Mouse (Mus musculus) monocyte, adult 5-6 weeks (primary cell): ENCODE results near the gene Nup62. TPM values are rescaled to one million over a fixed set of nuclear protein-coding genes. Genes with fewer than 3 reads are reported as not detected.

Experiments used
- ATAC-seq: fragments of 153-309, 156-312 bp; replicated peaks from 2 replicates; pipeline ENCODE4 v1.8.0; 2017; ENCODE audit warnings: mild to moderate bottlenecking; ENCODE audit not compliant: low TSS enrichment, insufficient number of reproducible peaks, severe bottlenecking, poor library complexity, low FRiP score
- total RNA-seq: library from RNA; stranded (forward); fragments of 200-1000, 200-491, 200-594 nt; gene quantifications from 3 replicates; pipeline ENCODE4 v1.2.3, GENCODE M21; 2017

Gene Nup62
- total RNA-seq, 1 experiment from 2014 or later = 35.3 TPM

- no peak for ATAC-seq
Observed at GRCm38 (mm10) chr7:44817441-44817840, 1.6 kb downstream of the Nup62 start.

GRCm38 (mm10) chr7:44818164-44818563 lies 2.3 kb downstream of the Nup62 start:
- no peak for ATAC-seq

GRCm38 (mm10) chr7:44818751-44819235 lies 2.9 kb downstream of the Nup62 start:
- ATAC-seq = no peak

GRCm38 (mm10) chr7:44819391-44819790 lies 3.5 kb downstream of the Nup62 start:
- ATAC-seq = no peak

- ATAC-seq = no peak
Observed at GRCm38 (mm10) chr7:44819863-44820262, 4.0 kb downstream of the Nup62 start.

GRCm38 (mm10) chr7:44820525-44820924 lies 4.6 kb downstream of the Nup62 start:
- ATAC-seq = no peak

- no peak for ATAC-seq
Observed at GRCm38 (mm10) chr7:44821666-44822448, 6.0 kb downstream of the Nup62 start.

GRCm38 (mm10) chr7:44823409-44823808 lies 7.5 kb downstream of the Nup62 start:
- no peak for ATAC-seq

- ATAC-seq = peak; percentile 64
Observed at GRCm38 (mm10) chr7:44824872-44825271, 9.0 kb downstream of the Nup62 start.

GRCm38 (mm10) chr7:44826771-44827170 lies 10.9 kb downstream of the Nup62 start:
- peak; percentile 49 for ATAC-seq

GRCm38 (mm10) chr7:44828706-44829105 lies 12.8 kb downstream of the Nup62 start:
- no peak for ATAC-seq

GRCm38 (mm10) chr7:44832763-44833162 lies 16.9 kb downstream of the Nup62 start:
- ATAC-seq = no peak

- ATAC-seq = no peak
Observed at GRCm38 (mm10) chr7:44835373-44836015, 19.6 kb downstream of the Nup62 start.

GRCm38 (mm10) chr7:44836016-44836404 lies 20.1 kb downstream of the Nup62 start:
- ATAC-seq = no peak

GRCm38 (mm10) chr7:44836423-44837053 lies 20.6 kb downstream of the Nup62 start:
- ATAC-seq = no peak

- no peak for ATAC-seq
Observed at GRCm38 (mm10) chr7:44838073-44838472, 22.2 kb downstream of the Nup62 start.

GRCm38 (mm10) chr7:44839171-44839490 lies 23.2 kb downstream of the Nup62 start:
- 0 out of 2 replicates have a peak, but pooled peaks have one; percentile 3 for ATAC-seq

GRCm38 (mm10) chr7:44839491-44840191 lies 23.8 kb downstream of the Nup62 start:
- 0 out of 2 replicates have a peak, but pooled peaks have one; percentile 20 for ATAC-seq

GRCm38 (mm10) chr7:44840426-44840825 lies 24.5 kb downstream of the Nup62 start:
- no peak for ATAC-seq
